Mouse (Mus musculus) cerebellum, adult 8-10 months (tissue): ENCODE results near the gene Gm10073.
"Not testable (repeated sequence)": the region's sequence is repeated elsewhere in the genome, so short reads cannot be mapped to it uniquely, and the experiment has no call there.

ENCODE experiments used
- DNase-seq: peaks from one replicate; pipeline ENCODE4 v3.0.0; 2022

The Gm10073 gene

GRCm38 (mm10) chr8:106597067-106597466, 23.8 kb upstream of the Gm10073 start:
- no peak for DNase-seq

GRCm38 (mm10) chr8:106595623-106596022, 22.4 kb upstream of the Gm10073 start:
- DNase-seq, result not testable (repeated sequence)

GRCm38 (mm10) chr8:106592458-106592857, 19.2 kb upstream of the Gm10073 start:
- DNase-seq, result no peak

- DNase-seq, result no peak
These were observed 15.5 kb upstream of the Gm10073 start for GRCm38 (mm10) chr8:106588443-106589431.

GRCm38 (mm10) chr8:106586896-106587295, 13.6 kb upstream of the Gm10073 start:
- DNase-seq, result no peak

- no peak for DNase-seq
These were observed 12.4 kb upstream of the Gm10073 start for GRCm38 (mm10) chr8:106585671-106586037.

- DNase-seq, result no peak
These were observed 11.8 kb upstream of the Gm10073 start for GRCm38 (mm10) chr8:106584942-106585670.

GRCm38 (mm10) chr8:106581344-106582088, 8.3 kb upstream of the Gm10073 start:
- DNase-seq, result no peak

- DNase-seq, result no peak
These were observed 6.2 kb upstream of the Gm10073 start for GRCm38 (mm10) chr8:106579510-106579909.

GRCm38 (mm10) chr8:106576849-106577555, 3.7 kb upstream of the Gm10073 start:
- DNase-seq, result no peak

GRCm38 (mm10) chr8:106574283-106574682, 1.0 kb upstream of the Gm10073 start:
- no peak for DNase-seq

- DNase-seq, result not testable (repeated sequence)
These were observed 1.1 kb downstream of the Gm10073 start for GRCm38 (mm10) chr8:106572175-106572574.

- no peak for DNase-seq
These were observed 1.6 kb downstream of the Gm10073 start for GRCm38 (mm10) chr8:106571551-106572172.

GRCm38 (mm10) chr8:106570386-106570785, 2.9 kb downstream of the Gm10073 start:
- DNase-seq, result no peak

- no peak for DNase-seq
These were observed 4.3 kb downstream of the Gm10073 start for GRCm38 (mm10) chr8:106569006-106569405.

- DNase-seq, result no peak
These were observed 9.5 kb downstream of the Gm10073 start for GRCm38 (mm10) chr8:106563691-106564182.

GRCm38 (mm10) chr8:106561097-106561865, 12.0 kb downstream of the Gm10073 start:
- peak; percentile 13 for DNase-seq

- no peak for DNase-seq
These were observed 13.4 kb downstream of the Gm10073 start for GRCm38 (mm10) chr8:106559844-106560243.

- no peak for DNase-seq
These were observed 17.1 kb downstream of the Gm10073 start for GRCm38 (mm10) chr8:106556068-106556645.

- no peak for DNase-seq
These were observed 19.2 kb downstream of the Gm10073 start for GRCm38 (mm10) chr8:106554011-106554410.

- no peak for DNase-seq
These were observed 22.4 kb downstream of the Gm10073 start for GRCm38 (mm10) chr8:106550906-106551305.
